Mouse (Mus musculus) megakaryocyte, embryonic 14.5 days (primary cell): Measurements from ENCODE around the gene Immt.

Source experiments
- FLI1 ChIP-seq: IDR thresholded peaks from 2 replicates; pipeline ENCODE4 v1.6.1; 2012; ENCODE audit warnings: low read length, inconsistent platforms, mixed read lengths
- GATA1 ChIP-seq: IDR thresholded peaks from 3 replicates; pipeline ENCODE4 v1.6.1; 2012; ENCODE audit warnings: mixed read lengths, low read length, inconsistent platforms, borderline replicate concordance

- TF ChIP-seq GATA1 (no peak), FLI1 (no peak)
These were observed 21.2 kb upstream of the Immt start for GRCm38 (mm10) chr6:71809890-71810289.
